Mouse (Mus musculus) forebrain, embryonic 13.5 days (tissue): ENCODE measurements around the gene Ppp1r35. TPM values are rescaled to one million over a fixed set of nuclear protein-coding genes. Genes with fewer than 3 reads are reported as not detected.

ENCODE experiments used
- ATAC-seq: fragments of 200-750 bp; cut with Nextera tagmentation; 2 replicates; pipeline ENCODE4 v1.8.0; 2017
- H3K27ac ChIP-seq: fragments of 300-500 bp; sonication (generic); 2 replicates; pipeline ENCODE4 v1.5.1; 2015; ENCODE audit warnings: inconsistent platforms, mild to moderate bottlenecking, moderate library complexity
- H3K27me3 ChIP-seq: fragments of 300-500 bp; sonication (generic); 2 replicates; pipeline ENCODE4 v1.6.1; 2015; ENCODE audit warnings: mild to moderate bottlenecking, inconsistent platforms
- H3K36me3 ChIP-seq: fragments of 300-500 bp; sonication (generic); 2 replicates; pipeline ENCODE4 v1.6.1; 2015; ENCODE audit warnings: mild to moderate bottlenecking, inconsistent platforms; ENCODE audit not compliant: poor library complexity, severe bottlenecking
- H3K4me1 ChIP-seq: fragments of 300-500 bp; sonication (generic); 2 replicates; pipeline ENCODE4 v1.6.1; 2015; ENCODE audit warnings: inconsistent platforms
- H3K4me2 ChIP-seq: fragments of 300-500 bp; sonication (generic); 2 replicates; pipeline ENCODE4 v1.6.1; 2015; ENCODE audit warnings: inconsistent platforms, mild to moderate bottlenecking, moderate library complexity
- H3K4me3 ChIP-seq: fragments of 300-500 bp; sonication (generic); 2 replicates; pipeline ENCODE4 v1.5.1; 2015; ENCODE audit warnings: mild to moderate bottlenecking, inconsistent platforms
- H3K9ac ChIP-seq: fragments of 300-500 bp; sonication (generic); 2 replicates; pipeline ENCODE4 v1.6.1; 2015; ENCODE audit warnings: mild to moderate bottlenecking, inconsistent platforms
- H3K9me3 ChIP-seq: fragments of 300-500 bp; sonication (generic); replicated peaks from 2 replicates; pipeline ENCODE4 v1.6.1; 2016; ENCODE audit warnings: inconsistent platforms
- WGBS: fragments of 180-500 bp; shearing (Covaris S2); methylation state at CpG from one replicate; pipeline ENCODE4 v1.1.7; 2015; 5-methylcytosine and 5-hydroxymethylcytosine counted together
- polyA plus RNA-seq: library from polyadenylated mRNA; unstranded; fragments of >200 nt; fragmentation: Nextera tagmentation; extraction: Ambion mirVana; gene quantifications from 2 replicates; pipeline ENCODE4 v1.2.1, GENCODE M21; 2015

Gene Ppp1r35
- polyA plus RNA-seq, 1 experiment from 2014 or later, result 45.0 TPM

DNA sequence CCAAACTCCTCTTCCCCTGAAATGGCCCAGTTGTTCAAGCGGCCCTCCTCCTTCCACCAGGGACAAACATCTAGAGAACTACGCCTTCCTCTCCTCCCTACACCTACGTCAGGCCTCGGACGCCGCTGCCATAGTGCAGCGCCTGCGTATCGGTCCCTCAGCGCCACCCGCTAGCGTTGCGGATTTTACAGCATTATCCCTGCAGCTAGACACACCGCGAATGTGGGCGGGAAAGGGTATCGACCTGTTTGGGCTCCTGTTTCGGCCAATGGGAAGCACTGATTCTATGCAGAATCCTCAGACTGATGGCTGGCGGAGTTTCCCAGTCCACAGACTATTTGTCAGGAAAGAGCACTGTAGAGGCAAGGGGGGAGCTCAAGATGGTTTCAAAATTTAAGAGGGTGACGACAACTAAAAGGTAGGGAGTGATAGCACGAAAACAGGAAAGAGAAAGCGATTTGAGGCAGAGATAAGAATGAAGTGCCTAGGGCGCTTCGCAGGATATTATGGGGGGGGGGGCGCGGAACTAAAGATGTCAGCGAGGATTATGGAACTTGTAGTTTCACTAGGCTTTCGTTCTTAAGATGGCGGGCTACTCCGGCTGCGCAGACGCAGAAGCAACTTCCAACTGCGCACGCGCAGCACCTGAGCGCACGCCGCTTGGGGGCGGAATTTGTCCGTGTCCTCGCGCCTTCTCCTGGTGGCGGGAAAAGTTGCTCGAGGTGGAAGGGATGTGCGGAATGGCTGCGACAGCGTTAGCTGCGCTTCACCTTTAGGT is 8.7 kb downstream of the Ppp1r35 start, which contains the start of the genes Mepce and Zcwpw1:
Gene Mepce (minus strand): TSS at position 505 of the 778 bp plus-strand sequence.
Gene Zcwpw1 (plus strand): TSS at position 648 of the 778 bp plus-strand sequence.
- H3K27ac ChIP-seq, result peak within 1 kb of the TSS; percentile 98
- H3K4me1 ChIP-seq, result peaks cover 36% of the 10 kb centered on the region
- peak within 1 kb of the TSS; percentile 95 for H3K4me2 ChIP-seq
- peaks cover 25% of the 10 kb centered on the region for H3K36me3 ChIP-seq
- H3K9ac ChIP-seq, result peak within 1 kb of the TSS; percentile 98
- ATAC-seq, result peak; percentile 69
- WGBS, result under 1% methylated on average over 48 of the region's 48 CpGs
- H3K9me3 ChIP-seq, result no peaks in the 10 kb centered on the region
- H3K27me3 ChIP-seq, result peaks cover 4% of the 10 kb centered on the region
- peak within 1 kb of the TSS; percentile 85 for H3K4me3 ChIP-seq

GRCm38 (mm10) chr5:137788171-137788570 is 9.5 kb downstream of the Ppp1r35 start:
- Histone ChIP-seq H3K4me1 (peaks cover 28% of the 10 kb centered on the region), H3K9me3 (no peaks in the 10 kb centered on the region), H3K9ac (no peak overlapping the region), H3K36me3 (peaks cover 17% of the 10 kb centered on the region), H3K27me3 (peaks cover 4% of the 10 kb centered on the region), H3K4me3 (peak overlapping the region; percentile 85), H3K4me2 (peak overlapping the region; percentile 95), H3K27ac (no peak overlapping the region)
- no peak for ATAC-seq
- 71% methylated on average over 24 of the region's 24 CpGs for WGBS

DNA sequence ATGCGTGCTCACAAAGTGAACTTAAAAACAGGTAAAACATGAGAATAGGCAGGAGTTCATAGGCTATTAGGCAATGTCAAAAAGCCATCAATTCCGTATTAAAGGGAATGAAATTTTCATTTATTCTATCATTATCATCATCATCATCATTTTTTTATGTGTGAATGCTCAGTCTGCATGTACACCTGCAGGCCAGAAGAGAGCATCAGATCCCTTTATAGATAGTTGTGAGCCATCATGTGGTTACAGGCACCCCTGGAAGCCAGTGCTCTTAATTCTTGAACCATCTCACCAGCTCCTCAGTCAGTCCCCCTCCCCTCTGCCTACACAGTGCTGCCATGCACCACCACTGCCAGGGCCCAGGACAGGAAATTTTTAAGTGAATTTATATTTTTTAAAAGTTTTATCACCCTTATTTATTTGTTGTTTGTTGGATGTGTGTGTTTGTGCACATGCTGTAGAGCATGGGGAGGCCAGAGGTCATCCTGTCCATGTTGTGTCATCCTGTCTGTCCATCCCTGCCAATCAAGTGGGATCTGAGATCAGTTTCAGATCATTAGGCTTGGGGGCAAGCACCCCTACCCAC is 10.4 kb downstream of the Ppp1r35 start:
- Histone ChIP-seq H3K27ac (no peak overlapping the region), H3K27me3 (peaks cover 4% of the 10 kb centered on the region), H3K9me3 (no peaks in the 10 kb centered on the region), H3K4me2 (no peak overlapping the region), H3K36me3 (peaks cover 8% of the 10 kb centered on the region), H3K4me1 (peaks cover 19% of the 10 kb centered on the region), H3K9ac (no peak overlapping the region), H3K4me3 (no peak overlapping the region)
- 92% methylated on average over 2 of the region's 2 CpGs for WGBS
- no peak for ATAC-seq

- no peak overlapping the region for H3K9ac ChIP-seq
- H3K4me1 ChIP-seq, result 0 out of 2 replicates have a peak, but pooled peaks cover 6% of the 10 kb centered on the region
- H3K27ac ChIP-seq, result no peak overlapping the region
- no peak overlapping the region for H3K4me3 ChIP-seq
- H3K9me3 ChIP-seq, result no peaks in the 10 kb centered on the region
- no peak for ATAC-seq
- H3K36me3 ChIP-seq, result no peaks in the 10 kb centered on the region
- H3K4me2 ChIP-seq, result no peak overlapping the region
- peaks cover 4% of the 10 kb centered on the region for H3K27me3 ChIP-seq
Measured at GRCm38 (mm10) chr5:137791553-137791952, 12.9 kb downstream of the Ppp1r35 start.

DNA sequence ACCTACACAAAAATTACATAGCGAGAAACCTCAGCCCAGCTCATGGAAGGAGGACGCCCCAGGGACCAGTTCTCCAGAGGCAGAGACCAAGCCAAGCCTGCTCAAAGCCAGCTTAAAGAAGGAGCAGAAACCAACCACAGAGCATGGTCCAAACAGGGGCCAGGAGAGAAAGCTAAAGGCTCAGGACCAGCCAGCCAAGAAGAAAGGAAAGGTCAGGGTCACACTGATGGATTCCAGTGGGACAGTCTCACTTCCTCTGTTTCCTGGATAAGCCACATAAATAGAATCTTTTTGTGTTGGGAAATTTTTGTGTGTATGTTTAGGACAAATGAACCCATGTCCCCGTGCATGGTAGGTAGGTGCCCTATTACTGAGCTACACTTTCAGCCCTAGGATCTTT is 18.0 kb downstream of the Ppp1r35 start:
- Histone ChIP-seq H3K27me3 (no peaks in the 10 kb centered on the region), H3K4me2 (no peak overlapping the region), H3K9me3 (no peaks in the 10 kb centered on the region), H3K27ac (no peak overlapping the region), H3K4me3 (no peak overlapping the region), H3K36me3 (no peaks in the 10 kb centered on the region), H3K9ac (no peak overlapping the region), H3K4me1 (no peaks in the 10 kb centered on the region)
- no peak for ATAC-seq
- WGBS, result 81% methylated on average over 3 of the region's 3 CpGs

- no peaks in the 10 kb centered on the region for H3K9me3 ChIP-seq
- WGBS, result 80% methylated on average over 3 of the region's 3 CpGs
- H3K9ac ChIP-seq, result no peak overlapping the region
- H3K4me1 ChIP-seq, result no peaks in the 10 kb centered on the region
- H3K27ac ChIP-seq, result no peak overlapping the region
- no peak for ATAC-seq
- H3K27me3 ChIP-seq, result no peaks in the 10 kb centered on the region
- H3K4me3 ChIP-seq, result no peak overlapping the region
- no peaks in the 10 kb centered on the region for H3K36me3 ChIP-seq
- H3K4me2 ChIP-seq, result no peak overlapping the region
Measured at GRCm38 (mm10) chr5:137800917-137801316, 22.3 kb downstream of the Ppp1r35 start.

GRCm38 (mm10) chr5:137806158-137806557 is 27.5 kb downstream of the Ppp1r35 start:
- Histone ChIP-seq H3K27ac (no peak overlapping the region), H3K9me3 (no peaks in the 10 kb centered on the region), H3K4me2 (no peak overlapping the region), H3K4me3 (no peak overlapping the region), H3K27me3 (no peaks in the 10 kb centered on the region), H3K9ac (no peak overlapping the region), H3K36me3 (no peaks in the 10 kb centered on the region), H3K4me1 (no peaks in the 10 kb centered on the region)
- WGBS, result 77% methylated on average over 1 of the region's 1 CpGs
- no peak for ATAC-seq

GRCm38 (mm10) chr5:137808316-137808715 is 29.7 kb downstream of the Ppp1r35 start:
- H3K27me3 ChIP-seq, result no peaks in the 10 kb centered on the region
- H3K9me3 ChIP-seq, result no peaks in the 10 kb centered on the region
- H3K27ac ChIP-seq, result no peak overlapping the region
- H3K4me2 ChIP-seq, result no peak overlapping the region
- H3K9ac ChIP-seq, result no peak overlapping the region
- no peaks in the 10 kb centered on the region for H3K36me3 ChIP-seq
- WGBS, result 94% methylated on average over 5 of the region's 5 CpGs
- H3K4me3 ChIP-seq, result no peak overlapping the region
- no peaks in the 10 kb centered on the region for H3K4me1 ChIP-seq
- no peak for ATAC-seq

GRCm38 (mm10) chr5:137817466-137818222 is 39.0 kb downstream of the Ppp1r35 start:
- H3K9ac ChIP-seq, result no peak overlapping the region
- ATAC-seq, result no peak
- no peak overlapping the region for H3K4me2 ChIP-seq
- H3K27ac ChIP-seq, result no peak overlapping the region
- no peaks in the 10 kb centered on the region for H3K9me3 ChIP-seq
- no peak overlapping the region for H3K4me3 ChIP-seq
- H3K27me3 ChIP-seq, result no peaks in the 10 kb centered on the region
- H3K4me1 ChIP-seq, result no peaks in the 10 kb centered on the region
- no peaks in the 10 kb centered on the region for H3K36me3 ChIP-seq
- 78% methylated on average over 4 of the region's 4 CpGs for WGBS

GRCm38 (mm10) chr5:137822126-137822525 is 43.5 kb downstream of the Ppp1r35 start:
- ATAC-seq, result no peak
- H3K27ac ChIP-seq, result no peak overlapping the region
- no peak overlapping the region for H3K4me2 ChIP-seq
- H3K4me3 ChIP-seq, result no peak overlapping the region
- WGBS, result 61% methylated on average over 4 of the region's 4 CpGs
- no peaks in the 10 kb centered on the region for H3K36me3 ChIP-seq
- H3K27me3 ChIP-seq, result no peaks in the 10 kb centered on the region
- H3K9me3 ChIP-seq, result no peaks in the 10 kb centered on the region
- H3K4me1 ChIP-seq, result no peaks in the 10 kb centered on the region
- no peak overlapping the region for H3K9ac ChIP-seq

- H3K9ac ChIP-seq, result no peak overlapping the region
- 80% methylated on average over 1 of the region's 1 CpGs for WGBS
- ATAC-seq, result no peak
Measured at GRCm38 (mm10) chr5:137822602-137823001, 44.0 kb downstream of the Ppp1r35 start.

GRCm38 (mm10) chr5:137823455-137824045 is 44.9 kb downstream of the Ppp1r35 start:
- Histone ChIP-seq H3K36me3 (no peaks in the 10 kb centered on the region), H3K27ac (no peak overlapping the region)
- 90% methylated on average over 6 of the region's 6 CpGs for WGBS

More at GRCm38 (mm10) chr5:137822602-137823001, 44.0 kb downstream of the Ppp1r35 start:
- no peaks in the 10 kb centered on the region for H3K9me3 ChIP-seq
- H3K4me2 ChIP-seq, result no peak overlapping the region
- H3K4me1 ChIP-seq, result no peaks in the 10 kb centered on the region
- H3K27ac ChIP-seq, result no peak overlapping the region
- H3K4me3 ChIP-seq, result no peak overlapping the region
- no peaks in the 10 kb centered on the region for H3K27me3 ChIP-seq
- H3K36me3 ChIP-seq, result no peaks in the 10 kb centered on the region

More at GRCm38 (mm10) chr5:137823455-137824045, 44.9 kb downstream of the Ppp1r35 start:
- H3K27me3 ChIP-seq, result no peaks in the 10 kb centered on the region
- H3K4me1 ChIP-seq, result no peaks in the 10 kb centered on the region
- no peak overlapping the region for H3K4me2 ChIP-seq
- no peaks in the 10 kb centered on the region for H3K9me3 ChIP-seq
- H3K9ac ChIP-seq, result no peak overlapping the region
- H3K4me3 ChIP-seq, result no peak overlapping the region
- no peak for ATAC-seq
